Mouse (Mus musculus): Measurements from ENCODE around the gene Prph.
A peak's percentile ranks its signal among the peaks of the same experiment; 100 is the strongest.

Prph gene

DNA sequence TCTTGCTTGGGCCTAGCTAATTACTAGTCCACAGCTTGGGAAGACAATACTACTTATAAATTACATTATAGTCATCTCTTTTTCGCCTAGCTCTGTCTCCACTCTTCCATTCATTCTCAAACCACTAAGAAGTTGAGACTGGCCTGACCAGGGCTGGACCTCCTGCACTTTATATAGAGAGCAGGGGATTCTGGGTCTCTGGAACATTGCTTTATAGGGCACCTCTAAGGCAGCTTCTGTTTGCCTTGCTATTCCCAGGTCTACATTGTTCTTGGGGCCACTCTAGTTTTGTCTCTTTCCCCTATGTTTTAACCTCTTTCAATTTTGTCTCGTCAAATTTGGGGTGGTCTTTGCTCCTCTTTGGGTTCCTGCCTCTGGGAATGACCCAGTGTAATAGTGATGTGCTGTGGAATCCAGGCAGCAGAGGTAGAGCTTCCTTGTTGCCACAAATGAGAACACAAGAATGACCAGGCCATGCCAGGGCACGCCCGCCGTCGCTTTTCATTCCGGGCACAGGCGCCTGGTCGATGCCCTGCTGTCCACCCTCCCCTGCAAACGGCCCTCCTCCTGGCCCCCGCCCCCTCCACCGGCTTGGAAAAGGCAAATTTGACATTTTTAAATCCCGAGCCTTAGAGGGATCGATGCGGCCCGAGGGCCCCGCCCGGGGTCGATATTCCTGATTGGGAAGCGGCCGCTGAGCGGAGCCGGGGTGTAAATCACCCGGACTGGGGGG, 41.3 kb downstream of the Prph start:
- no peak for DNase-seq (ENCODE audit: inconsistent age in 2 of 2, low spot score in 1 of 2)

DNA sequence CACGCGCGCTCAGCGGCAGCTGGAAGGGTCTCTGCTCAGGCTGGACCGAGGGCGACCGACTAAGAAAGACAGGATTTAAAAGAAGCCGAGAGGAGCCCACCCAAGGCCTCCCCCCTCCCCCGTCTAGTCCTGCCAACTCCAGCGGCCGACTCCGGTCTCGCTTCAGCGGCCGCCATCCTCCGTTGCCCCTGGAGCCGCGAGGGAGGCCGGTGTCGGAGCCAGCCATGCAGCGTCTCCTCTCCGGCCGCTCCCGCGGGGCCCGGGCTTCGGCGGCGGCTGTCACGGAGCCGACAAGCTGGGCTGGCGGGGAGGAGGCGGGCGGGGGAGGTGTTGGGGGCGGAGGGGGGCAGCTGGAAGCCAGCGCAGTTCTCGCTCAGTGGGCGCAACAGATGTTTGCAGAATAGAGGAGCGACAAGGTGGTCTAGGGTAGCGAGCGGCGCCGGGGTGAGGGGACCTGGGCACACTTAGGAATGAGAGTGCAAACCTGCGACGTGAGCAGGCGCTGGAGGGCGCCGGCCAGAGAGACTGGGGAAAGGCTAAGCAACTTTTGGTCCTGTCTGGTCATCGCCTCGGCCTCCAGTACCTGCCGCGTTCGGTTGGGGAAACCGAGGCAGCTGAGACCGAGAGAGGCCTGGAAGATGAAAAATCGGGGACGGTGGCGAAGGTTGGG, 42.0 kb downstream of the Prph start:
- DNase-seq (ENCODE audit: inconsistent age in 2 of 2, low spot score in 1 of 2) = peak in 1 of 2 experiments; percentile 56

DNA sequence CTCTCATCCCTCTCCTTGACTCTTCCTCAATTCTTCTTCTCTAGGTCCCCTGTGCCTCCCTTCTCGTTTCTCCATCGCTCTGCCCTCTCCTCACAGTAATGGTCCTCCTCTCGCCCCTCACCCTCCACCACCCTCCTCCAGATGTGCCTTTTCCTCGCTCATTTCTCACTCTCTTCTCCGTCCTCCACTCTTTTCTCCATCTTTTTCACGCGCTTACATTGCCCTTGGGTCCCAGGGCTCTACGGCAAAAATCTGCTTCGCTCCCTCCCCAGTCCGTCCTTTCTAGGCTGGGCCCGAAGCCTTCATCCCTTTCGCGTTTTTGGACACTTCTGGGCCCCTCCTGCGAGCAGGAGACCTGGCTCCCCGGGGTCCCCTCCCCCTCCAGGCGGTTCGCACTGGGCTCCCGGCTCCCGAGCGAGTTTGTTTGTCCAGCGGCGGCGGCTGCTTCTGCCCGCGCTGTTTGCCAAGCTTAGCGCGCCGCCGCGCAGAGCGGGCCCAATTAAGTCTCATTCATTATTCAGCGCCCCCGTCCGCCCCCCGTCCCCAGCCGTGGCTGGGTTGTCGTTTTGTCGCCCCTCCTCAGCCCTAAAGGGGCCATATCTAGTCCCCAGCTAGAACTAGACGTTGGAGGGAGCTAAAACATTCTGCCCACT, 43.0 kb downstream of the Prph start:
- DNase-seq (ENCODE audit: inconsistent age in 2 of 2, low spot score in 1 of 2) = peak in 1 of 2 experiments; percentile 52

DNA sequence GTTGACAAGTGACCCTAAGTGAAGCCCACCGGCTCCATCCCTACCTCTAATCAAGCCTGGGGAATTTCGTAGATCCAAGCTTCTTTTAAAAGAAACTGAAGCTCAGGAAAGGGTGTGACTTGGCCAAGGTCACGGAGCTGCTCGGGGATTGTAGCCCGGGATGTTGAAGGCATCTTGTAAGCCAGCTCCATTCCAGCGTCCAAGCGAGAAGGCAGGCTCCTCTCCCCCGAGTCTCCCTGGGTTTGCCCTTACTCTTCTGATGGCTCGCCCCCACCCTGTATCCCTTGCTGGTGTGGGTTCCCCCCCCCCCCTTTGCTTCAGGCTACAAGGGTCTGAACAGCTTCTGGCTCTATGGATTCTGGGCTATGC, 43.5 kb downstream of the Prph start:
- peak in 1 of 2 experiments; percentile 44 for DNase-seq (ENCODE audit: inconsistent age in 2 of 2, low spot score in 1 of 2)

DNA sequence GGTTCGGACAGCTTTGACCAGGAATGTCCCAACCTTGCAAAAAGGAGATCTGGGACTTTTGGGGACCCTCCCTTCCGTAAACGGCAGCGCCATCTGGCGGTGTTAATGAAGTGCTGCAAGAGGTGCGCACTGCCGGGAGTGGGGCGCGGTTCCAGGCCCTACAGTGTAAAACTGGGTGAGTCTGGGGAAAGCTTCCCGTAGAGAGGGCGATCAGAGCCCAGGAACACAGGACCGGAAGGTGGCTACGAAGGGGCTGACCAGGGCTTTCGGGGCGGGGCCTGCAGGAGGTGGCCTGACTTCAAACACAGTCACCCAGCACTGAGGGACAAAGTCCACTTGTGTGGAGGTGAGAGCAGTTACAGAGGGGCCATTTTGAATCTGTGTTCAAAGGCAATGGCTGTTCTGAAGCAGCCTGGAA, 44.2 kb downstream of the Prph start:
- DNase-seq (ENCODE audit: inconsistent age in 2 of 2, low spot score in 1 of 2) = peak in 1 of 2 experiments; percentile 80

DNA sequence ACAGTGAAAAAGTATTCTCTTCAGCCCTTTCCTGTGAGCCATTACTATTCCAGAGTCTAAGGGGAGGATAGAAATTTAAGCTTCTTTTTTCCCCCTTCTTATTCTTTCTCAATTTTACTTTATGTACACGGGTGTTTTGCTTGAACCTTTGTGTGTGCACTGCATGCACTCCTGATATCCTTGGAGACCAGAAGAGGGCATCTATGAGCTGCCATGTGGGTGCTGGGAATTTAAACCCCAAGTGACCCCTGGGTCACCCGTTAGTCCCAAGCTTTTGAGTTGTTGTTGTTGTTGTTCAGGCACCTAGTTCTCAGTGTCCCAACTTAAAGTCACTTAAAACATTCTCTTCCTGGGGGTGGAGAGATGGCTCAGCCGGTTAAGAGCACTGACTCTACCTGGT, 45.0 kb downstream of the Prph start:
- DNase-seq (ENCODE audit: inconsistent age in 2 of 2, low spot score in 1 of 2) = no peak

- DNase-seq (ENCODE audit: inconsistent age in 2 of 2, low spot score in 1 of 2) = no peak
Observed at GRCm38 (mm10) chr15:99105238-99105637, 50.3 kb downstream of the Prph start.

DNA sequence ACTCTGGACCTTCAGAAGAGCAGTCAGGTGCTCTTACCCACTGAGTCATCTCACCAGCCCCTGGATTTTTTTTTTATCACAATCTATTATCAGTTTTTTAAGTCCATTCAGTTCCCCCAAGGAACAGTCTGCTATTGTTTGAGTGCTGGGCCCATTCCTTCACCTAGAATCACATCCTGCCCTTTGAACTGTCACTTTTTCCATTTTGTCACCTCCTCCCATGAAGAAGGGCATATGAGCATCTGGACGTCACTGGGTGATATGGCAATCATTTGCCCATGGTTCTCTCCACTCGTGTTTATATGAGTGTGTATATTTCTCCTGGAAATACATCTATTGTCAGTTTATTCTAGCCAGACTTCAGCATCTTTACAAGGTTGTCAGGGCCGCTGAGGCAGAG, 52.9 kb downstream of the Prph start:
- DNase-seq (ENCODE audit: inconsistent age in 2 of 2, low spot score in 1 of 2) = no peak
